Mouse (Mus musculus) forelimb bud, embryonic 11.5 days (tissue): ENCODE data around the gene Oas1a.
"Not testable (repeated sequence)": the region's sequence is repeated elsewhere in the genome, so short reads cannot be mapped to it uniquely, and the experiment has no call there.

Experiments
- DNase-seq: peaks from one replicate; pipeline ENCODE4 v3.0.0-alpha.2; 2012; ENCODE audit warnings: low read depth, low spot score

The Oas1a gene

DNA sequence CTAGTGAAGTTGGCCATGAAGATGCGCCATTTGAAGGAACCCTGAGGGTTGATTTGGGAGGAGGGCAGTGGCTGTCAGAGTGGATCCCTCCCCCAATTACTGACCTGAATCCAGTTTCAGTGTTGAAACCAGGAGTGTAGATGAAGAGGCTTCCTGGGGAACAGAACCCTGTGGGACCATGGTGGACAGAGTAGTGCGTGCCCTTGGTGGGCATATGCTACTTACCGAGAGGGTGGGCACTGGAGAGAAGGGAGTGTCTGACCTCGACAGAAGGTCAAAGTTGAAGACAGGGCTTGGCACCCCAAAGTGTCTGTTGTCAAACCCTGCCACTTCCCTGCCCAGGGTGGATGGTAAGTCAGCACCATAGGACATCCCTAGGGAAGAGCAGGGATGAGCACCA lies 13.5 kb downstream of the Oas1a start:
- not testable (repeated sequence) for DNase-seq

DNA sequence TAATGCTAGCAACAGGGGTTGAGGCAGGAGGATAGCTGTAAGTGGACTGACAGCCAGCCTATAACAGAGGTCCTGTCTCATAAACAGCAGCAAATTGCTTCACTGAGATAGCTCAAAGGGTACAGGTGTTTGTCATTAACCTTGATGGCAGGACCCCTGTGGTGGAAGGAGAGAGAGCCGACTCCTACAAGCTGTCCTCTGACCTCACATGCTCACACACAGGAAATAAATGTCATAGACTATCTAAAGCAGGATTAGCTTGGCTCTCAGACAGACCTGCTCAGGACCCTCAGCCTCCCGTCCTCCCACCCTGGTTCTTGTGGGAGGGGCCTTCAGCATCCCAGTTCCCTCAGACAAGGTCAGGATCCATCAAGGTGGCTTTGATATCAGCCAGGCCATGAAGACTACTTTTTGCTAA lies 15.1 kb downstream of the Oas1a start:
- no peak for DNase-seq

- not testable (repeated sequence) for DNase-seq
Measured at GRCm38 (mm10) chr5:120891566-120892242, 15.6 kb downstream of the Oas1a start.

DNA sequence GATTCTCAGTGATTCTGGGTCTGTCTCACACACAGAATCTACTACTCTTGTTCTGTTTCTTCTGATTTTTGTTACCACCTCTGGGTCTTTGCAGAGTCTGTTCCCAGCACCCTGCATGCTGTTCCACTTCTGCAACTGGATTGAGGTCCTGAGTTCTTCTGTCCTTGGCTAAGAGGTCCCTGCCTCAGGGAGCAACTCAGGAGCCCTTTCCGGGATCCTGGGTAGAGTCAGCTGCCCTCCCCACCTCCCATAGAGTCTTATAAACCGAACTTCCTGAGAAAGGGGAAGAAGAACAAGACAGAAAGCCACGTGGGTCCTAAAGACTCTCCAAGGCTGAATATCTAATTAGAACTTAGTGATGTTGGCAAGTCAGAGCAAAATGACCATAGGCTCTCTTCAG lies 16.3 kb downstream of the Oas1a start:
- DNase-seq, result no peak

DNA sequence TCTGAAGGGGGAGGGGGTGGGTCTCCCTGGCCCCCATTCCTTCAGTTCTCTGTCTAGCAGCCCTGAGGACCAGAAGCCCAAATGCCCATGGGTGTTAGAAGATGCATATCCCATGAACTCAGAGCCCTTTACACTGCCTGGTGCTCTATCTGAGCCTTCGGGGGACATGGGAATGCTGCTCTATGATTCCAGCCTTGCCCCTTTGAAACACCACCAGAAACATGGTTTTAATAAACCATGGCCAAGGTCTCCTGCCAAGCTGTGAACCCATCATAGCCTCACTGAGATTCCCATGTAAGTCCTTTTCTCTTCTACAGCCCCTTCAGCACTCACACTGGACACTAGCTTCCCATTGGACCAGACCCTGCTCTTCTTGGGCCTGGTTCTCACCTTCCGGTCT lies 17.3 kb downstream of the Oas1a start:
- DNase-seq, result no peak

DNA sequence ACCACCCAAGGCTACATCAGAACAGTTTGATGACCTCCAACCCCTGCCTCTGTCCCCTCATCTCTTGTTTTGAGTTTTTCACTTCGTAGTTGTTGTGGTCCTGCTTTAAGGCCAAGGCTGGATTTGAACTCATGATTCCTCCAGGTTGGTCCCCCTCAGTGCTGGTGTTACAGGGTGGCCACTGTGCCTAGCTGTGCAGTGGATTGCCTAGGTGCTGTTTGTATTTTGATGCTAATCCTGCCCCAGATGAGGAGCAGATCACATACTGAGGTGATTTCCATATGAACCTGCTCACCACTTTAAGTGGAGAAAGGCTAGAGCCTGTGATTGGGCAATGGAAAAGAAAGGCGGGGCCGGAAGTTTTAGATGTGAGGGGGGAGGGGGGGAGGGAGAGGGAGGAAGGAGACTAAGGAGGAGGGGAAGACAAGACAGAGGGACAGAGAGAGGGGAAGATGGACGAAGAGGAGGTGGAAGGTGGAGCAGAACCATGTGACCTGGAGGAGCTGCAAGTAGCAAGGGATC lies 19.0 kb downstream of the Oas1a start:
- DNase-seq, result not testable (repeated sequence)

DNA sequence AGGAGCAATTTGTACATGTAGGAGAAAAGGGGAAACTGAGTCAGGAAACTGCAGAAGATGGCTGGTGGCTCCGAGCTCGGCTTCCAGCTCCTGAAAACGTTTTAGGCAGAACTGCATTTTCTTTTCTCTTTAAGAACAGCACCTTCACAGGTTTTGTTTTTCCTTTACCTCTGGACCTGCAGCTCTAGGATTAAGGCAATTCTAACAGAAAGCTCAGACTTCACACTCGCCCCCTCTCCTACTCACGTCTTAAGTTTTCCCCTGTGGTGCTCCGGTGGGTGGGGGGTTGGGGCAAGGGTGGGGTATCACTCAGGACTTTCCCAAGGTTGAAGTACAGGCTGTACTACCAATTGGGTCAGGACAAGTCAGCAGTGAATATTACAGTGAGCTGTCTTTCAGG lies 19.5 kb downstream of the Oas1a start:
- no peak for DNase-seq

DNA sequence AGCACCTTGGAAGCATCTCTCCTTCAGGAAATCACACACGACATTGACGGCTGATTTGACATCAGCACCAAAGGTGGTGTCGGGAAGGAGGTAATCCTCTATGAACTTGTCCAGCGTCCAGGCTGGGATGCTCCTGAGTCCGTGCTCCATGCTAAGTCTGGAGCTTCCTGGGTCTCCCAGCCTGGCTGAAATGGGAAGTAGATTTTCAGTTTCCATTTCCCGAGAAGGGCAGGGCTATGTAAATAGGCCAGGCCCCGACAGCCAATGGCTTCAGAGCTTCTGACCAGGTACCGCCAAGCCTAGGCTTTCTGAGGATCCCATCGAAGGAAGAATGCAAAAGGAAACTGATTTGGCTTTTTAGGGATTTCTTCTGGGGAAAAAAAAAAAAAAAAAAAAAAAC lies 19.9 kb downstream of the Oas1a start, which contains the start of gene Oas1g:
TSS of gene Oas1g (minus strand) at position 201 of the 400 bp plus-strand sequence.
- DNase-seq, result not testable (repeated sequence)

GRCm38 (mm10) chr5:120881681-120882080 lies 25.6 kb downstream of the Oas1a start:
- not testable (repeated sequence) for DNase-seq

GRCm38 (mm10) chr5:120878803-120879202 lies 28.5 kb downstream of the Oas1a start:
- not testable (repeated sequence) for DNase-seq

DNA sequence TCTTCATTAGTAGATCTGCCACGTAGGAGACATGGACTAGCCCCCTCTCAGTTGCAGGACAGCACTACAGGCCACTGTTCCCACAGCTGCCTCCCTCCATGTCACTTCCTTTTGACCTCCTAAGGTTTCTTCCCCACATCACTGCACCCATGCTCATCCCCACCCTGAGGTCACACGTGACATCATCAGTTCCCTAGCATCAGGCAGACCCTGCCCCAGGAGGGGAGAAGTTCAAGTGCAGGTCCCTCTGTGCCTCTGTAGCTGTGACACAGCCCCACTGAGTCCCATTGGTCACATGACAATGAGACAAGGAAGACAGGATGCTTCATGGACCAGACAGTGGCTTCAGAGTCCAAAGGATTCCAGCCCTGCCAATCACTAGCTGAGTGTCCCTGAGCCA lies 29.9 kb downstream of the Oas1a start:
- not testable (repeated sequence) for DNase-seq

- DNase-seq, result not testable (repeated sequence)
Measured at GRCm38 (mm10) chr5:120876839-120877238, 30.5 kb downstream of the Oas1a start.

- no peak for DNase-seq
Measured at GRCm38 (mm10) chr5:120871469-120871868, 35.9 kb downstream of the Oas1a start.

DNA sequence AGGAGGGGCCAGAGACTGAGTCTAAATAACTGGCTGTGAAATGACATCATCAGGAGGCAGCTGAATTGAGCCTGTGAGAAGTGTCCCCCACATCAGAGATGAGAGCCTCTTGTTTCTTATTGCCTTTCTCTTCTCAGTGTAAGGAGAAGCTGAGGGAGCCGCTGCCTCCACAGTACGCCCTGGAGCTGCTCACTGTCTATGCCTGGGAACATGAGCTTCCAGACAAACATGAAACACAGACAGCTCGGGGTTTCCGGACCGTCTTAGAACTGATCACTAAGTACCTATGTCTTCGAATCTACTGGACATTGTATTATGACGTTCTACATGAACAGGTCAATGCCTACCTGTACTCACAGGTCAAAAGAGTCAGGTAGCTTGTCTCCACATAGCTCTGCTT lies 36.5 kb downstream of the Oas1a start:
- no peak for DNase-seq

GRCm38 (mm10) chr5:120870081-120870480 lies 37.2 kb downstream of the Oas1a start:
- DNase-seq, result no peak

- no peak for DNase-seq
Measured at GRCm38 (mm10) chr5:120869436-120870015, 37.8 kb downstream of the Oas1a start.

- no peak for DNase-seq
Measured at GRCm38 (mm10) chr5:120865336-120865860, 41.9 kb downstream of the Oas1a start.

DNA sequence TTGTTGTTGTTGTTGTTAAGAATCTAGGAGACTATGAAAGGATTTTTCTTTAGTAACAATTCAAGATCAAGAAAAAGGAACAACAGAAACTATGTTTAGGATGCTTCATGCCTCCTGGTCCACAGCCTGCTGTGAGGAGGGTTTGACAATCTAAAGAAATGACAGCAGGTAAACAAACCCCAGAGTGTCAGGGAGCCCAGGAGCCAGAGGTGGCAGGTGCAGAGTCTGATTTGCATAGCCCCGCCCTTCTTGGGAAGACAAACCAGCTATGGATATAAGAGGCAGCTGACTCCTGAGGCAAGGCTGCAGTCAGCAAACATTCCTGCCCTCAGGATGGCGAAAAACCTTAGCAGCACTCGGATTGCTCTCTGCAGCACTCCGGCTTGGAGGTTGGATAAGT lies 46.2 kb downstream of the Oas1a start, which contains the start of gene Oas1h:
TSS of gene Oas1h (plus strand) at position 301 of the 400 bp plus-strand sequence.
- no peak for DNase-seq

DNA sequence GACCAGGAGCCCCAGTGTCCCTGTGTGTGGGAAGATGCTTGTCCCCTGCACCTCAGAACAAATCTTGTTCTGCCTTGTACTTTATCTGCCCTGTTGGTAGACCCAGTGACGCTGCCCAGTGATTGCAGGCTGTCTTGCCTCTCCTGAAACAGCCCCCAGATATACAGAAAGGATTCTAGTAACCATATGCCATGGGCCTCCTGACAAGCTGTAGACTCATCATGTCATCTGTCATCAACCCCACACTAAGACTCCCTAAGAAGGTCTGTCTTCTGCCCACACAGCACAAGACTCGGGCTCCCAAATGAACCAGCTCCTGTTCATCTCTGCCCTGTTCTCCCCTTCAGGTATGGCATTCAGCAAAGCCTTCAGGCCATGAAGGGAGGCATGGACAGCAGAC lies 48.1 kb downstream of the Oas1a start:
- no peak for DNase-seq

- peak; percentile 20 for DNase-seq
Measured at GRCm38 (mm10) chr5:120849601-120850136, 57.7 kb downstream of the Oas1a start.

DNA sequence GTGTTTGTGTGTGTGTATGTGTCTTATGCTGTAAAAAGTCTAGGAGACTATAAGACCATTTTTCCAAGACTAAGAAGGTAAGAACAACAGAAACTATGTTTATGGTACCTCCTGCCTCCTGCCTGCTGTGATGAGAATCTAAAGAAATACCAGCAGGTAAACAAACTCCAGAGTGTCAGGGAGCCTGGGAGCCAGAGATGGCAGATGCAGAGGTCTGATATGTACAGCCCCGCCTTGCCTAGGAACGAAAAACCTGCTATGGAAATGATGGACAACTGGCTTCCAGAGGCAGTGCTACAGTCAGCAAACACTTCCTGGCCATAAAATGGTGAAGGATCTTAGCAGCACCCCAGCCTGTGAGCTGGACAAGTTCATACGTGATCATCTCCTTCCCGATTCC lies 60.3 kb downstream of the Oas1a start, which contains the start of gene Oas1f:
TSS of gene Oas1f (plus strand) at position 301 of the 400 bp plus-strand sequence.
- no peak for DNase-seq
